Mouse (Mus musculus): ENCODE data around the gene Cryzl2. TPM values are rescaled to one million over a fixed set of nuclear protein-coding genes. Genes with fewer than 3 reads are reported as not detected.
A peak's percentile ranks its signal among the peaks of the same experiment; 100 is the strongest.

Gene Cryzl2
- polyA plus RNA-seq, 1 experiment from 2014 or later = 9.5 TPM

DNA sequence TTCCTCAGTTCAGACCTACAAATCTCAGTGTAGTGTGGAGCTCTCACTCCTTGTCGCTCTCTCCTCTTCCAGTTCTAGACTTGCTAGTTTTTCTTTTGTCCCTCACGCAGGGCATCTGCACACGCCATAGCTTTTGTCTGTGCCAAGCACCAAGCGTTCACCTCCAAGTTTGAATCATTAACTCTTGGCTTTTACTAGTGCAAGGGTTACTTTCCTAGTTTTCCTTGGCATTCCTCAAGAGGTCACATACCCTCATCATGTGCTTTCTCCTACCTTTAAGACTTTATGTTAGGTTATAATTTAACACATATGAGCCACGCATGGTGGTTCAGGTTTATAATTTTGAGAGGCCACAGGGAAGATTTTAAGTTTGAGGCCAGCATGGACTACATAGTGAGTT, 2.9 kb downstream of the Cryzl2 start:
- no peak for ATAC-seq
- 88% methylated on average over 5 of the region's 5 CpGs for WGBS (ENCODE audit: insufficient replicate concordance)
- H3K4me1 ChIP-seq (ENCODE audit: insufficient read depth) = peaks cover 6% of the 10 kb centered on the region
- H3K9ac ChIP-seq (replicated peaks) = no peak overlapping the region
- no peak overlapping the region for H3K4me3 ChIP-seq (ENCODE audit: low read depth, low read length)
- H3K36me3 ChIP-seq (replicated peaks; ENCODE audit: insufficient read depth, low read length) = no peaks in the 10 kb centered on the region
- no peak for DNase-seq
- no peak overlapping the region for H3K4me2 ChIP-seq (ENCODE audit: low read depth, low read length)
- no peaks in the 10 kb centered on the region for H3K27me3 ChIP-seq (ENCODE audit: insufficient read depth, low read length)
- no peak for TF ChIP-seq CTCF (IDR thresholded peaks at IDR 0.05; ENCODE audit: low read depth)
- no peak for TF ChIP-seq EP300 (IDR thresholded peaks at IDR 0.05; ENCODE audit: low read depth)
- no peaks in the 10 kb centered on the region for H3K9me3 ChIP-seq (ENCODE audit: low read length)
- H3K27ac ChIP-seq (ENCODE audit: low read depth) = no peak overlapping the region

DNA sequence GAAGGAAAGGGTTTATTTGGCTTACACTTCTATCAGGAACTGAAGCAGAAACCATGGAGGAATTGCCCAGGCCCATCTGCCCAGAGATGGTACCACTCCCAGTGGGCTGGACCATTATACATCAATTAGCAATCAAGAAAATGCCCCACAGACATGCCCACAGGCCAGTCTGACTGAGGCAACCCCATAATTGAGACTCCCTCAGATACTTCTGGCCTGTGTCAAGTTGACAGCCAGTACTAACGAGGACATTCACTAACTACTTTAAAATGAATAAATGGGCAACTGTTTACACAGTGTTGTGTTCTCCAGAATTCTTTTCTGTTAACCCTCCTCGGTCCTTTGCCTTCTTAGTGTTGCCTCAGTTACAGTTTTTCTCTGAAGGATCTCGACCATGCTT, 4.0 kb downstream of the Cryzl2 start:
- Histone ChIP-seq H3K36me3 (replicated peaks; ENCODE audit: insufficient read depth, low read length) (no peaks in the 10 kb centered on the region), H3K9ac (replicated peaks) (no peak overlapping the region), H3K9me3 (ENCODE audit: low read length) (no peaks in the 10 kb centered on the region), H3K4me3 (ENCODE audit: low read depth, low read length) (no peak overlapping the region), H3K27me3 (ENCODE audit: insufficient read depth, low read length) (no peaks in the 10 kb centered on the region), H3K27ac (ENCODE audit: low read depth) (no peak overlapping the region), H3K4me1 (ENCODE audit: insufficient read depth) (peaks cover 6% of the 10 kb centered on the region), H3K4me2 (ENCODE audit: low read depth, low read length) (no peak overlapping the region)
- TF ChIP-seq EP300 (IDR thresholded peaks at IDR 0.05; ENCODE audit: low read depth) (no peak), CTCF (IDR thresholded peaks at IDR 0.05; ENCODE audit: low read depth) (no peak)
- ATAC-seq = no peak
- no peak for DNase-seq
- WGBS (ENCODE audit: insufficient replicate concordance) = 63% methylated on average over 3 of the region's 3 CpGs

DNA sequence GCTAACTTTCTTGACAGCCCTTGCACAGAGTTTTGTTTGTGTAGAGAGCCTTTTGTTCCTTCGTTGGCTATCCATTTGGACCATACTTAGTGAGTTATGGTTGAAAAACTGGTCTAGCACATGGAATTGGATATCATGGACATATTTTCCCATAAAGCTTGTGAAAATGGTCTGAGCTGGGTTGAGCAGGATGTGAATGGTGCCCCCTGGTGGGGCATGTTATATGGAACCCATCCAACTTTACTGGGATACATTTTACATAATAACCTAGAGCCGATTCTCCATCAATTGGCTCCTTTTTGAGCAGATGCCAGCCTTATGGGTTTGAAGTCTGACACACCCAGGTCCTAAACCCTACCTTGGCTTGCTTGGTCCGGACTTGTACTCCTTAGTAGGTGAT, 6.8 kb downstream of the Cryzl2 start:
- H3K4me1 ChIP-seq (ENCODE audit: insufficient read depth) = no peaks in the 10 kb centered on the region
- 72% methylated on average over 3 of the region's 3 CpGs for WGBS (ENCODE audit: insufficient replicate concordance)
- H3K36me3 ChIP-seq (replicated peaks; ENCODE audit: insufficient read depth, low read length) = no peaks in the 10 kb centered on the region
- H3K9ac ChIP-seq (replicated peaks) = no peak overlapping the region
- peak; percentile 46 for DNase-seq
- H3K27me3 ChIP-seq (ENCODE audit: insufficient read depth, low read length) = no peaks in the 10 kb centered on the region
- no peaks in the 10 kb centered on the region for H3K9me3 ChIP-seq (ENCODE audit: low read length)
- H3K4me2 ChIP-seq (ENCODE audit: low read depth, low read length) = no peak overlapping the region
- ATAC-seq = no peak
- no peak overlapping the region for H3K27ac ChIP-seq (ENCODE audit: low read depth)
- TF ChIP-seq EP300 (IDR thresholded peaks at IDR 0.05; ENCODE audit: low read depth) (no peak), CTCF (IDR thresholded peaks at IDR 0.05; ENCODE audit: low read depth) (peak; percentile 59)
- no peak overlapping the region for H3K4me3 ChIP-seq (ENCODE audit: low read depth, low read length)

DNA sequence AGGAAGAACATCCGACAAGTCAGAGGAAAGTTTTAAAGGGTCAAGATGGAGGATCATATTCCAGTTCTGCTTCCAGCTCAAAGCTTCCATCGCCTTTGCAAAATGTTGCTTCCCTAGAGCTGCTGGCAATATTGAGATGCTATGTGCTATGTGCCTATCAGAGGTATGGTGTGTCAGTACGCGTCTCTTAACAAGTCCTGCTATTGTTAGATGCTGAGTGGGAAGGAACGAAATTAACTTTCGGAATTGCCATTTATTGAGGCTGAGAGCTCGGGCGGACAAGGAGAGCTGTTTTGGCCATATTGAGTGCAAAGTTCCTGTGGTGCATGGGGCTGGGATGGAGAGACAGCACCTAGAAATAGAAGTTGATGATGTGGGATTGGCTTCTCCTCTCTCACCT, 9.5 kb downstream of the Cryzl2 start:
- ATAC-seq (no peak), DNase-seq (no peak)
- Histone ChIP-seq H3K36me3 (replicated peaks; ENCODE audit: insufficient read depth, low read length) (no peaks in the 10 kb centered on the region), H3K27ac (ENCODE audit: low read depth) (no peak overlapping the region), H3K9ac (replicated peaks) (no peak overlapping the region), H3K9me3 (ENCODE audit: low read length) (no peaks in the 10 kb centered on the region), H3K27me3 (ENCODE audit: insufficient read depth, low read length) (no peaks in the 10 kb centered on the region), H3K4me3 (ENCODE audit: low read depth, low read length) (no peak overlapping the region), H3K4me1 (ENCODE audit: insufficient read depth) (no peaks in the 10 kb centered on the region), H3K4me2 (ENCODE audit: low read depth, low read length) (no peak overlapping the region)
- WGBS (ENCODE audit: insufficient replicate concordance) = 85% methylated on average over 8 of the region's 8 CpGs
- TF ChIP-seq EP300 (IDR thresholded peaks at IDR 0.05; ENCODE audit: low read depth) (no peak), CTCF (IDR thresholded peaks at IDR 0.05; ENCODE audit: low read depth) (no peak)

DNA sequence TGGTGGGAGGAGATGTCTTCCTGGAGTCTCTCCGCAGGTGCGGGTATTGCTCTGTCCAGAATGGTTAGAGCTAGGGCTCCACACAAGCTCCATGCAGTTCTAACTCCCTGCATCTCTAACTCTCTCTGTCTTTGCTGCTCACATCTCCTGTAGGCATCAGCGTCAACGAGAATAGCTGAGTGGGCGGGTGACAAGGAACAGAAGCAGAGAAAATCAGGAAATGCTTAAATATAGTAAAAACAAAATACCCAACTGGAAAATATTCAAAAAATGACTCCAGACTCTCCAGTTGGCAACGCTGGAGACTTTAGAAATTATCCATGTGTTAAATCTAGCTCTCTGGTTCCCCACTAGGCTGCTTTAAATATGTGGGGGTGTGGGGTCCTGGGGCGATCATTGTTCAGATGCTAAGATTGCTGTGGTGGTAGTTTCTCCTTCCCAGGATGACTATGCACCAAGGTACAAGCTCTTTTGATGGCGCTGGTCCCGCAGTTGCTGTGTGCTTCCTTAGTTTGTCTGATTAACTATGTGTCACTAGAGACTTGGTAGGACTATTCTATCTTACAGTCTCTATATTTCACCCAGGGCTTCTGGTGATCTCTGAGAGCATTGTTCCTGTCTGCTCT, 12.5 kb downstream of the Cryzl2 start:
- TF ChIP-seq EP300 (IDR thresholded peaks at IDR 0.05; ENCODE audit: low read depth) = no peak
- no peak for TF ChIP-seq CTCF (IDR thresholded peaks at IDR 0.05; ENCODE audit: low read depth)
- no peaks in the 10 kb centered on the region for H3K27me3 ChIP-seq (ENCODE audit: insufficient read depth, low read length)
- 86% methylated on average over 9 of the region's 9 CpGs for WGBS (ENCODE audit: insufficient replicate concordance)
- no peaks in the 10 kb centered on the region for H3K36me3 ChIP-seq (replicated peaks; ENCODE audit: insufficient read depth, low read length)
- DNase-seq (no peak), ATAC-seq (no peak)
- no peaks in the 10 kb centered on the region for H3K9me3 ChIP-seq (ENCODE audit: low read length)
- H3K4me2 ChIP-seq (ENCODE audit: low read depth, low read length) = no peak overlapping the region
- H3K27ac ChIP-seq (ENCODE audit: low read depth) = no peak overlapping the region
- no peak overlapping the region for H3K4me3 ChIP-seq (ENCODE audit: low read depth, low read length)
- H3K4me1 ChIP-seq (ENCODE audit: insufficient read depth) = no peaks in the 10 kb centered on the region
- no peak overlapping the region for H3K9ac ChIP-seq (replicated peaks)

DNA sequence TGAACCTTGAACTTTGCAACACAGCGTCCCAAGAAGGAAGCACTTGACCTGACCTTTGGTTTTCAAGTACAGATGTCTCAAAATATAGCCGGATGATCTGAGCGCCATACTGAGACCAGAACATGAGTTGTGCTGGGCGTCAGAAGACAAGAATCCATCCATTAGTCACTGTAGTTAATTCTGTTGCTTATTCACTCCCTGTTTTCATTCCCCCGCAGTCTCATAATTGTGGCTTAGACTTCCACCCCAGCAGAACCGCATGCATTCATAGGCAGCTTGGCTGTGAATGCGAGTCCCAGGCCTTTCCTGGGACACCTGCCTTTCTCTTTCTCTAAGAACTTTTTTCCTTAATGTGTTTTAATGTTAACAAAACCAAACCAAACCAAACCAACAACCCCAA, 14.3 kb downstream of the Cryzl2 start:
- no peak for TF ChIP-seq CTCF (IDR thresholded peaks at IDR 0.05; ENCODE audit: low read depth)
- TF ChIP-seq EP300 (IDR thresholded peaks at IDR 0.05; ENCODE audit: low read depth) = no peak
- ATAC-seq (no peak), DNase-seq (no peak)
- Histone ChIP-seq H3K9me3 (ENCODE audit: low read length) (no peaks in the 10 kb centered on the region), H3K4me1 (ENCODE audit: insufficient read depth) (no peaks in the 10 kb centered on the region), H3K36me3 (replicated peaks; ENCODE audit: insufficient read depth, low read length) (no peaks in the 10 kb centered on the region), H3K4me3 (ENCODE audit: low read depth, low read length) (no peak overlapping the region), H3K27me3 (ENCODE audit: insufficient read depth, low read length) (no peaks in the 10 kb centered on the region), H3K27ac (ENCODE audit: low read depth) (no peak overlapping the region), H3K4me2 (ENCODE audit: low read depth, low read length) (no peak overlapping the region), H3K9ac (replicated peaks) (no peak overlapping the region)
- WGBS (ENCODE audit: insufficient replicate concordance) = 85% methylated on average over 7 of the region's 7 CpGs

DNA sequence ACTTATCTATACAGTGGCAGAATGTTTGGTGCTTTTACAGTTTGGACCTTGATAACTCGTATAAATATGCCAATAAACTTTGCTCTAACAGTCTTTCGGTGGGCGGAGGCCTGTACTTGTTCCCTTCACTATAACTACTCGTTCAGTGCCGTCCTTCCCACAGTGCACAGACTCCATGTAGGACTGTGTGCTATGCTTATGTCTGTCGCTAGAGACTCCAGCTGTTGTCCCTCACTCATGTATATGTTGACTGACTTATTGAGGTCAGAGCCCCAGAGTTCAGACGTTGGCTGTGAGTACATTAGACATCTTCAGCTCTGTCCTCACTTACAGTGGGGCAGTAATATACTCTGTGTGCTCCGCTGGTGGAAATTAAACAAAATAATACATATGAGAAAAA, 16.5 kb downstream of the Cryzl2 start:
- no peak for ATAC-seq

More for the DNA sequence above, 16.5 kb downstream of the Cryzl2 start:
- no peaks in the 10 kb centered on the region for H3K9me3 ChIP-seq (ENCODE audit: low read length)
- TF ChIP-seq CTCF (IDR thresholded peaks at IDR 0.05; ENCODE audit: low read depth) = no peak
- TF ChIP-seq EP300 (IDR thresholded peaks at IDR 0.05; ENCODE audit: low read depth) = no peak
- 71% methylated on average over 8 of the region's 8 CpGs for WGBS (ENCODE audit: insufficient replicate concordance)
- no peak overlapping the region for H3K9ac ChIP-seq (replicated peaks)
- no peak for DNase-seq
- H3K4me3 ChIP-seq (ENCODE audit: low read depth, low read length) = no peak overlapping the region
- H3K27ac ChIP-seq (ENCODE audit: low read depth) = no peak overlapping the region
- H3K4me2 ChIP-seq (ENCODE audit: low read depth, low read length) = no peak overlapping the region
- H3K27me3 ChIP-seq (ENCODE audit: insufficient read depth, low read length) = no peaks in the 10 kb centered on the region
- no peaks in the 10 kb centered on the region for H3K36me3 ChIP-seq (replicated peaks; ENCODE audit: insufficient read depth, low read length)
- H3K4me1 ChIP-seq (ENCODE audit: insufficient read depth) = no peaks in the 10 kb centered on the region

Measured in liver, postnatal 0 days (tissue).